Mouse (Mus musculus): ENCODE data around the gene Scgb1c1.
A peak's percentile ranks its signal among the peaks of the same experiment; 100 is the strongest.

Scgb1c1 gene

DNA sequence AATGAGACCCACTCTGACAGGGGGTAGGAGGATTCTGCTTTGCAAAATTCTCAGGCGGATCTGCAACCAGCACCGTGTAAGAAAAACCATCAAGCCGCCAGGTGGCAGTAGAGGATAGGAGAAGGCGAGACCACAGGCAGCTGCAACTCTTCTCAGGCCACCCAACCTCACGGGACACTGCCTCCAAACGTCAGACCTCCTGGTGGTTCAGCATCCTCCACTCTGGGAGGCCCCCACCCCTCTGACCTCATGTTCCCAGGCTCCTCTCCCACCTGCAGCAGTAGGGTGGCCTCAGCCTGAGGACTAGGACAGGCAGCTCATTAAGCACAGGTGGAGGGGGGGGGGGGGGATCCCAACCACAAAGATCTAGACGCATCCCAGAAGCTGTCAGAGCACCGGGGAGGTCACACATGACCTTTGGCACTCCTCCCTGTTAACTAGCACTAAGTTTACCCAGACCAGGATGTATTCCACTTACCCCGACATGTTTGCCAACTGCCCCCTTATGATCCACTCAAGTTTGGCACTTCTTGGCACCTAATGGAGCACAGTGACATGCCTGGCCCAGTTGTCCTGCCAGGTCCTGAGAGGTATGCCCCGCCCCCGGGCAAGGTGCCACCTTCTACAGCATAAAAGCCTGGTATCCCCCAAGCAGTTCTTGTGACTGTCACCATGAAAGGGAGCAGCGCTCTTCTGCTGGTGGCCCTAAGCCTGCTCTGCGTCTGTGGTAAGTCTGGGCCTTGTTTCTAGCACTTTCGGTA is at the start of gene Scgb1c1:
Gene Scgb1c1 (plus strand): TSS at position 643 of the 761 bp plus-strand sequence.
- DNase-seq: peak; percentile 87

DNA sequence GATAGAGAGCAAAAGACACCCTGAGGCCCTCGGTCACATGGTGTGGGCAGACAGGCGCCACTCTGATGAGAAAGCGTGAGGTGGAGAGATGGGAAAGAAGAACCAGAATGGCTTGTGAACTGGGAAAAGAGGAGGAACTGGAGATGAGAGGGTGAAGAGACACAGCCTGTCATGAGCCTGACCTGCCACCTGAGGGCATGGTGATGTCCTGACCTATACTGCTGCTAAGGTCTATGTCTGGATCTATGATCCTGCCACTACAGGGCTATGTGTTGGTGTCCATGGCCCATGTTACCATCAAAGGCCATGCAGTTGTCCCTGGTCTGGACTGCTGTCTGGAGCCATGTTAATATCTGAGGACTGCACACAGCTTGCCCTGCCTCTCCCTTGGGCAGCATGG is 47.7 kb upstream of the Scgb1c1 start:
- DNase-seq: no peak

DNA sequence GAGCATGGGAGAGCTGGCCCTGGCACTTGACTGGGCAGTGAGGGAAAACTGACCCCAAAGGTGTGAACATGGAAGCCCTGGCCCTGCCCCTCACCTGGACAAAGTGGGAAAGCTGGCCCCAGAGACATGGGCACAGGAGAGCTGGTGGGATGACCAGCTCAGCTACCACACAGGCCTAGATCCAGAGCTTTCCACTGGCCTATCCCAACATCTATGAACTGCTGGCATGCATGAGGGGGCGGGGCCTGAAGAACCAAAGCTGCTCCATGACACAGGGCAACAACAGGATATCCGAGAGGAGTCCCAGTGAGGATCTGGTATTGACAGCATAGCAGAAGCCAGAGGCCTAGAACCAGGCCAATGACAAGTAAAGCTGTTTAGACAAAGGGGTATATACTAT is 47.1 kb upstream of the Scgb1c1 start:
- no peak for DNase-seq

DNA sequence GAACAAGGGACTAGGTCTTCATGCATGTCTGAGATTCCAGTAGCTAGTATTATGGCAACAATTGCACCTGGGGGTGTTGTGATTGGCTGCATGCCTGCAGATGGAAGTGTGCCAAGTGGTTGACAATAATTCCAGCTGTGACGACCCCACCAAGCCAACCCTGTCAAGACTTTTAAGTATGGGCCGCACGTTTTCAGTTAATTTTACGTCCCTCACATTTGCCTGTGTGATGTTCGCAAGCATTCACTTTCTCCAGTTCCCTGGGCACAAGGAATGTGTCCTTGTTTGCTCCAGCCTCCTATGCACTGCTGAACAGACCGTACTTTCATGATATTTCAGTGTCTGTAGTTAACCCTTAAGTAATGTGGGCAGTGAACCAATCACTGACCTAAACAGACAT is 42.7 kb upstream of the Scgb1c1 start:
- DNase-seq: no peak

DNA sequence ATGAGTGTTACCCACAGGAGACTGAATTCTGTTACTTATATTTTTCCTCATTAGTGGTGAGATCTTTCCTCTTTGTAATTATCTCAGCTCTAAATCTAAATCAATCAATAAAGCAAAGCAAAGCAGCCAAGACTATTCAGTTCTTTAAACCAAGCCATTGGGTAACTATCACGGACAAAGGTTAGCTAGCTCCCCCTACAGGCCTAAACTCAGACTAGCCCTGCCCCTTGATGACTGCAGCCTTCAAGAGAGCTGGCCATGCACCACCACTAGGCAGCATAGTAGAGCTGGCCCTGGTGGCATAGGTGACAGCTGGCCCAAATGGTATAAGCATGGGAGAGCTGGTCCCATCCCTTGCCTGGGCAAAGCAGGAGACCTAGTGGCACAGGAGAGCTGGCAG is 39.6 kb upstream of the Scgb1c1 start:
- DNase-seq: peak; percentile 28

DNA sequence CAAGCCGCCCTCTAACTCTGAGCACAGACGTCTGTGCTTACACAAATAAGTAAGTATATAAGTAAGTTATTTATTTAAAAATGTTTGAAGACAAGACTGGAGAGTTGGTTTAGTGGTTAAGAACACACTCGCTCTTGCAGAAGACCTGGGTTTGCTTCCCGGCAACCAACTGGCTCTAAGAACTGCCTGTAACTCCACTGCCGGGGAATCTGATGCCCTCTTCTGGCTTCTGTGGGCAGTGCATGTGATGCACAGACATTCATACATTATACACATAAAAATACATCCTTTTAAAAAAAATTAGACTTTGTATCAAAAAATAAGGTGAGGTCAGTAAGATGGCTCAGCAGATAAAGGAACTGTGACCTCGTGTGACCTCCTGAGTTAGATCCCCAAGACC is 34.9 kb upstream of the Scgb1c1 start:
- DNase-seq: no peak

DNA sequence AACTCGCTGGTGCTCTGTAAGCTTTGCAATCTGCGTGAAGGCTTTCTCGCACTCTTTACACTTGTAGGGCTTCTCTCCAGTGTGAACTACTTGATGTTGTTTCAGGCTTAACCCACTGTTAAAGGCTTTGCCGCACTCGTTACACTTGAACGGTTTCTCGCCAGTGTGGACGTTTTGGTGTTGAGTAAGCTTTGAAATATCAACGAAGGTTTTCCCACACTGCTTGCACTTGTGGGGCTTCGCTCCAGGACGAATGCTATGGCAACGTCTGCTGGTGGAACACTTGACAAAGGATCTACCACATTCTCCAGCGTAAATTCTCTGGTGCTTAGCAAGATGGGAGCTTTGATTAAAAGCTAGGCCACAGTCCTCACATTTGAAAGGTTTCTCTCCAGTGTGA is 33.6 kb upstream of the Scgb1c1 start:
- no peak for DNase-seq

DNA sequence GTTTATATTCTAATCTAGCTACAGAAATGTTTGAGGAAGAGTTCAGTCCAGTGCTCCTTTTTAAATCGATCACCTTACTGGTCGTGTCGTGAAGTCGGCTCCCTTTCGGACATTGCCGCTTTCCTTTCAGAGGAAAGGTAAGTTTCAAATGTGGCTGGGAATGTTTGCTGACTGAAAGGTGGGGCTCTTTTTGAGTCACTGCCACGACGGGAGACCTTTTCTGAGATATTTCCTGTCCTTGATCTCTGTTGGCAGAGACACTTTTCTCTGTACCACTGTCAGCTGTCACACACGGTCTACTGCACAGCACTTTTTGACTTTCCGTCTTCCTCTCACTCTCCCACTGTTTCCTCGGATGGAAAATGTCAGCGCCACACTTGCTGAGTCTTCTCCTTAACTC is 32.5 kb upstream of the Scgb1c1 start:
- no peak for DNase-seq

DNA sequence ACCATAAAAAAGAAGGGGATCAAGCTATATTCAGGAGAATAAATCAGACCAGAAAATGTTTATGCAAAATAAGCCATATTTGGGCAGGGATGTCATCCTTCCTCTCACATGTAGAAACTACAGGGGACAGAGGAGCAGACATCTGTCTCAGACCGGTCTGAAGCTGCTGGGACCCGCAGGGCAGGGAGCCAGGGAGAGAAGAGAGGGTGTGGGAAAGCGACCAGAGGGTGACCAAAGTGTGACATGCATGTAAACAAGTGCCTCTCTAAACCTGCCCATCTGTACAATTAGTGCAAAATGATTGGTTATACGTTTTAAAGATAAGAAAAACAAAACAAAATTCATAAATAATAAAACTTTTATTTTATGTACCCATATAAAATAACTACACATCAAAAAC is 25.2 kb upstream of the Scgb1c1 start:
- DNase-seq: no peak

DNA sequence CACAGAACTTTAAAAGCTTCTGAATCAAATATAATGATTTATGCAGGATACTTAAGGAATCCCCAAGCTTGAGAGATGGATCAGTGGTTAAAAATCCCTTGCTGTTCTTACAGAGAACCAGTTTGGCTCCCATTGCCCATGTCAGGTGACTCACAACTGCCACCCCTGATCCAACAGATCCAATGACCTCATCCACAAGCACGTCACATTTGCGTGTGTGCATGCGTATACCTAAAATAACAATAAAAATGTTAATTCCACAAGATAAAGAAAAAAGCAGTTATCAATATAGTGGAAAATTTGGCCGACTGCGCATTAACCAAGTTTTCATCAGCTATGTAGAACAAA is 24.1 kb upstream of the Scgb1c1 start:
- no peak for DNase-seq

DNA sequence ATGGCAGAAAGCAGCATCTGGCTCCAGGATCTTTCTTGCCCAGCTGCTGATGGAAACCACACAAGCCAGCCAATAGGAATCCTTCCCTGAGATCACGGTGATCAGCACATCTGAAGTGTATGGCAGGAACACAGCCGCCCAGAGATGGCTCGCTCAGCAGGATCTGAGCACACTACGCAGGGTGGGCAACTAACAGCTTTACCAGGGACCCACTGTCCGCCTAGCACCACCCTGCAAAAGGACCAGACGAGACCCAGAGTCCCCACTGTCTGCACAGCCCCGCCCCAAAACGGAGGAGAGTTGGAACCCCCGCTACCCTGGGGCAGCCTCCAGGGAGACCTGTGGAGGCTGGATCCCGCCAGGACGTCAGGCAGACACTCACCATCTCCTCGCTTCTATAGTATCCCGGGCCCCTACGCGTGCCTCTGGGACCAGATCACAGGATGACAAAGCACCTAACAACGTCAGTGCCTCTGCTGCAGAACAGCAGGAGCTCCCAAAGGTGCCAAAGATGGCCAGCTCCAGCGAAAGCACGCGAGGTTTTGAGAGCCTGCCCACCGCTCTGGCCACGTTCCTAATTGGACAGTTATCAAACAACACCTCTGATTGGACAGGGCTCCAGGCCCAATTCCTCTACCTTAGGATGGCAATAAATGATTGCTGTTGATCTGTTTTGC is 23.6 kb upstream of the Scgb1c1 start, which contains the start of gene Zfp941:
Gene Zfp941 (minus strand): TSS at position 526 of the 677 bp plus-strand sequence.
- peak; percentile 77 for DNase-seq

DNA sequence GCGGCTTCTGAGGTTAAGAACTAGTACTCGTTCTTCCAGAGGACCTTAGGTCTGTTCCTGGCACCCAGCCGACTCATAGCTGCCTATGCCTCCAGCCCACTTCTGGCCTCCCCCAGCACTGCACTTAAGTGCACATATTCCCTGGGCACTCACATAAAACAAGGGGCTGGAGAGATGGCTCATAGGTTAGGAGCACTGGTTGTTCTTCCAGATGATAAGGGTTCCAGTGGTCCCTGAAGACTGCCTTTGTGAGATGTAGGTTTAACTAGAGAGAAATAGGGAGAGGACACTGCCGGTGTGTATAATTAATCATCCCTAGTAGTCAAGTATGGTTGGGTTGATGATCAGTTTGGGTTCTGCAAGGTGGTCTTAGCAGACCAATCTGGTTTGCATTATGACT is 22.6 kb upstream of the Scgb1c1 start:
- no peak for DNase-seq

DNA sequence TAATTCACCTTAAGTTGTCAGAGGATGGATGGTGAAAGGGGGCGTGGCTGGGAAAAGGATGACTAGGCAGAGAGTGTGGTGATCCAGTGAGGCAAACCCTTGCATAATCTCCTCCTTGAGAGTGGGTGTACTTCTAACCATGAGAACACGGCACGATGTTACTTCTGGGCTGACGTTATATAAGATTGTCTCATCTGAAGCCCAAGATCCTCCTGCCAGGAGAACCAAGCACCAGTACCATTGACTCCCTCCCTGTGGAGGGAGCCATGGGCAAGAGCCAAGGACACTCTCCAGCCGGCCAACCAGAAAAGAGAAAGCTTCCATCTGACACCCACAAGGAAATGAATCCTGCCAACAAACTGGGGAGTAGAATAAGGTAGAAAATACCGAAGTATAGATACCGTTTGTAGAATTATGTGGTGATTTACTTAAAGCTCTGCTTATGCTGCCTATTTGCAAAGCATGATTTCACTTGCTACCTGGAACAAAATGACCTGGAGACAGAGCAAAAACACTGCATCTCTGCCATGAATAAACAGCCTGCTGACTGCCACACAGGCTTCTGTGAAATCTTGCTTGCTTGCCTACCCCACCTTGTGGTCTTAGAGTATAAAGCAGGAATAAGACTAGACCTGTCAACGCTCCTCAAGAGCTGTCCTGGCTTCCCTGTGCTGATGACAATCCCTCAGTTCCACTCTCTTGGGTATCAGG is 17.0 kb upstream of the Scgb1c1 start:
- peak; percentile 60 for DNase-seq

DNA sequence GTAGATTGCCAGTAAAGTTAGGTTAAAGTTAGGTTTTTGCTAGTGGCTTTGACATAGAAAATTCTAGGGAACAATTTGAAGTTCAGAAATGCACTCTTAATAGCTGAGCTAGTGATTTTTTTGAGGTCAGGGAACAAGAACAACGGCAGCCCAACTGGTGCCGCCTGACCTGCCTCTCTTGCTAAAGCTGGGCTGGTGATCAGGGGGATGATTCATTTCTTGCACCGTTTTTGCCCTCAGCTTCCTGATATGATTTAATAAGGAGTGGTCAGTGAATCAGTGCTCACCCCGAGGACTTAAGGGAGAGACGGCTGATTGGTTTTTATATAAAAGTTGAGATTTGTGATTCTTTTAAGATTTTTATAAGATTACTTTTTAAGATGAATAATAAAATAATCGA is 13.9 kb upstream of the Scgb1c1 start:
- no peak for DNase-seq

DNA sequence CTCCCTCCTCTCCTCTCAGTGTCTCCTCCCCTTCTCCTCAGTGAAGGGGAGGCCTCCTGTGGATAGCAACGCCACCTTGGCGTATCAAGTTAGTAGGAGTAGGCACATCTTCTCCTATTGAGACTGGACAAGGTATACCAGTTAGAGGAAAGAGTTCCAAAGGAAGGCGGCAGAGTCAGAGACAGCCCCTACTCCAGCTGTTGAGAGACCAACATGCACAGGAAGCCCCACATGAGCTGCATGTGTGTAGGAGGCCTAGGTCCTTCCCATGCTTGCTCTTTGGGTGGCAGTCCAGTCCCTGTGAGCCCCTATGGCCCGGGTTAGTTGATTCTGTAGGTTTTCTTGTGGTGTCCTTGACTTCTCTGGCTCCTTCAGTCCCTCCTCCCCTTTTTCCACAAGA is 12.0 kb upstream of the Scgb1c1 start:
- no peak for DNase-seq

DNA sequence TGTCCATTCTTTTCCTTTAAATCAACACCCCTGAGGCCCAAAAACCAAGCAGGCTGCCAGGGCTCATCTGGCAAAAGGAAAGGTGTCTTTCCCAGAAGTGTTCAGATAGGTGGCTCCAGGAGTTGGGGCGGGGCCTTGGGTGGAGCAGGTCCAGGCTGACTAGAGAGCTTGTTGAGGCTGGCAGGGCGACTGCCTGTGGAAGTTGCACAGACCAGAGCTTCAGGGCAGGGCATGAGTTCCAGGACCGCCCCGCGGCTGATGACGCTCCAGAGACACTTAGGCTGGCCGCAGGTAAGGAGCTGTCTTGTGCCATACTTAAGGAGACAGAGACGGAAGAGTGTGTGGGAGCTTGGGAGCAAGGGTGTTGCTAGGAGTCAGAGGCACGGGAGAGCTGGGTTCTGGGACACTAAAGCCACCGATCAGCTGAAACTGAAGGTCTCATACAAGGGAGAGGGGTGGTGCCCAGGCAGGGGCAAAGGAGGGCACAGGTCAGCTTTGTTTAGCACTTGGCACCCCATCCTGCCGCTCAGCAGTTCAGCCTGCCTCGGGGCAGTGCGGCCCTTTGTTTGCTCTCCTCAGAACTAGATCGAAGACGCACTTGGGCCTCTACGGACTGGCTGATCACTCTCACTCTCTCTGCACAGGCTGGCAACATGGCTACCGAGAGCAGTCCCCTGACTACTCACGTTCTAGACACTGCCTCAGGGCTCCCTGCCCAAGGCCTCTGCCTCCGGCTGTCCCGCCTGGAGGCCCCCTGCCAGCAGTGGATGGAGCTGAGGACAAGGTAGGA is 10.2 kb upstream of the Scgb1c1 start, which contains the start of gene Urah:
Gene Urah (plus strand): TSS at position 51 of the 790 bp plus-strand sequence.
- DNase-seq: no peak

DNA sequence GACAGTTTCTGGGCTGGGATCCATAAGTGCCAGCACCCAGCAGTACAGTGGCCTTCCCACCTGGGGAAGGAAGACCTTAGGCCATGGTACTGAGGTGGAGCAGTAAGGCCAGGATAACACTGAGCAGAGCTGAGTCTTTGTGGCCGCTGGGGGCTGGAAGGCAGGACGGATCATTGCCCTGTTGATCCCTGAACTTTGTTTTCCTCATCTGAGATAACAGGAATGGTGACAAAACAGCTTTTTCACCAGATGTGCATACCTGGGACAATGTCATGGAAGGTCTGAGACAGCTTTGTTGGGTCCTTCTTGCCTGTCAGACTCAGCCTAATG is 9.6 kb upstream of the Scgb1c1 start:
- no peak for DNase-seq

DNA sequence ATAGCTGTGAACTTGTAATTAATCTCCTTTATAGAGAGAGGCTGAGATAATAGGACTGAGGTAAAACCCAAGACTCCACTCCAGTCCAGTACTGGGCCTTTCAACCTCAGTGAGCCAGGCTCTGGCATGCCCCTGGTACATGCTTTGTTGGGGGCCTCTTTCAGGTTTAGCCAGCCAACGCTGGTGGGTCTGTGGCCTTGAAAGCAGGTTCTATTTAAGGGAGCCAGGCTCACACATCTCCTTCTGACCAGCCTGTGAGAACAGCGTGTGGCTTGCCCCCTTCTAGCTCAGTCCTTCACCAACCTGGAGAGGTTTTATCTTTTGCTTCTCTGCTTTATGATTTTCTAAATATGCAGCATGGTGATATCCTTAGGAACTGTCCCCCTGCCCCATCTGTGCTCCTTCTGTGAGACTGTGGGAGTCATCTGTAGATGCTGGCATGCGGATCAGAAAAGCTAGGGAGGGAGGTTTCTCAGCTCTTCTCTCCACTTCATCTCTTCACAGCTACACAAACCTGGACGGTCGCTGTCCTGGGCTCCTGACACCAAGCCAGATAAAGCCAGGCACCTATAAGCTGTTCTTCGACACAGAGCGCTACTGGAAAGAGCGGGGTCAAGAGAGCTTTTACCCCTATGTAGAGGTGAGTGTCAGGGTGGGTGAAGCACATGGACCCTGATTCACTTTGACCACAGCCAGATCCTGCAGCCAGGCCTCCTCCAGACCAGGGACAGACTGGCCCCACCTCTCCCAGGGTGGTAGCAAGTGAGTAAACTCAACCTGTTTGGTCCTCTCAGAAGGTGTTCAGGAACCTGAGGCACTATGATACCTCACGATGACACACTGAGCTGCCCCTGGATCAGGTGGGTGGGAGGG is 8.9 kb upstream of the Scgb1c1 start:
- DNase-seq: no peak

DNA sequence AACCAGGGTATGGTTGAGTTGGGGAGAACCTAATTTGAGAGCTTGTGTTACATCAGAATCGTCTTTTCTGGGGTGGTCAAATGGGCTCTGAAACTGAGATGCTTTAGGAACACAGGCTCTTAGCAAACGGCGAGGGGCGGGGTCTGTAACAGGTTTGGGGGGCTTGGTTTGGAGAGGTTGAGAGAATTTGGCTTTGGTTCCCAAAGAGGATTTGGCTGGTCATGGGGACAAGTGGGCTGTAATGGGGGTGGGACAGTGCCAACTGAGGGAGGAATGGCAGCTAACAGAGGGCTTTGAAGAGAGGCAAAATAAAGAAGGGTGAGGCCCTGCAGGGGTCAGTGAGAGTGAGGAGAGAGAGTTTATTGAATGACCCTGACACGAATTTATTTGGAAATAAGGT is 5.8 kb upstream of the Scgb1c1 start:
- DNase-seq: no peak

DNA sequence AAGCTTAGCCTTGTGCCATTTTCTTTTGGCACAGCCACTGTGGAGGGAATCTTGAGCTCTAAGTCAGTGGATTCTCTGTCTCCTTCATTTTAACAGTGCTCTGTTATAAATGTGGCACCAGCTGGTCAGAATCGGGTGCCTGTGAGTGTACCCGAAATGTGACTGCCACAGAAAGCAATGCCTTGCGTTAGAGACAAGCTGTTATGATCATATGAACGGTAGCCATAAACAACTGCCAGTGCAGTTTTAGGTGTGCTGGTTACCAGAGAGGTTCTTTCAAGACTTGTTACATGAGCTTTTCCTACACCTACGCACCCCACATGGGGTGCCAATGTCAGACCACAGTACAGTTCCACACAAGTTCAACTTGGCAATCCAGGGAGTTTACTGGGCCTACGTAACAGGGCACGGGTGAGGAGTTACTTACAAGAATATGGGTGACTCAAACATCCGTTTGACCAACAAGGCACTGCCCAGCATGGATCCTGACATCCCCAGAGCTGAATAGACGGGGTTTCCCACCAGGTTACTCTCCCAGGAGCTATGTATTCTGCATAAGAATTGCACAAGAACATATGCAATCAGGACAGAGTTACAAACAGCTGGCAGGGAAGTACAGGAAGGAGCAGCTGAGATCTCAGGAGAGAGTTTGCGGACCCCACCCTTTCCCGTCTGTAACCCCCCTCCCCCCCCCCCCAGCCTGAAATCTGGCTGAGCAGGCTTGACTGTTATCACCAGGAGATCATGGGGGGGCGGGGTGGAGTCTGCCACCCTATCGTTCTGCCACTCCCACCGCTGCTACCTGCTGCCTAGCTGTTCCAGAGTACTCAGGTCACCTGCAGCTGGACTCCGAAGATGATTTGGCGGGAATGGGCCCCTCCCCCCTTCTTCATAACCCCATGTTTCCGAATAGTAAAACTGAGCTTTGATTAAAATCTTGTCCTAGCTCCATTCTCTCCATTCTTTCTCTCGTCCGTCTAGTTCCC is 4.3 kb upstream of the Scgb1c1 start:
- no peak for DNase-seq

DNA sequence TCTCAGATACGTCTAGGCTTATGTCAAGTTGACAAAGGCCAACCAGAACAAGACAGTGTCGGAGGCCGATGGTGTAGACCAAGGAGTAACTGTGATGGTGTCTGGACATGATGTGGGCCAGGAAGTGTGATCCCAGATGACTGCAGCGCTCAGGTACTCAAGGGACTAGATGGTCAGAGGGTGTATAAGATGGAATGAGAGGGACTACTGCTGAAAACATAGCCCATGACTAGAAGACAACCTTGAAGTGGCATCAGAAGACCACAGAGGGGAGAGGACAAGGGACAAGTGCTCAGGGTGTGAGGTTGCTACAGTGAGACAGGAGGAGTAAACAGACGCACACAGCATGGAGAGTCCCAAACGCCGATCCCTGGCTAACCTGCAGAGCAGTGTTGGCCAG is 1.5 kb upstream of the Scgb1c1 start:
- no peak for DNase-seq
